Mouse (Mus musculus): ENCODE results near the gene Eif3l. TPM values are rescaled to one million over a fixed set of nuclear protein-coding genes. Genes with fewer than 3 reads are reported as not detected.

Eif3l gene
- total and polyA plus RNA-seq, 3 experiments: 301 to 442 (median 394) TPM

DNA sequence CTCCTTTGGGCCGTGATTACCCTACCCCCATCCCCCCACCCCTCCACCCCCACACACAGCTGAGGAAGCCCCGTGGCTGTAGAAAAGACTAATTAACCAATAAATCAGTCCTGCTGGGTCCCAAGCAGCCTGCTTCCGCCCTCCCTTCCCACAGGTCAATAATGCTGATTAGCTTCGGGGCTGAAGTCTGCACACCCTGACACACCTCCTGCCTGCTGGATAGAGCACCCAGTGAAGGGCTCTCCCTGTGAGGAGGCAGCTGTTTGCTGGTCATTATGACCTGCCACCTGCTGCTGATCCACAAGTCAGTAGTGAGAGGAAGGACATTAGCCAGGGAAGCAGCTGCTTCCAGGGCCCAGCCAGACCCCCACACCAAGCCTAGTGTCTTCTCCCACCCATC is 30.1 kb upstream of the Eif3l start:
- Histone ChIP-seq H3K9ac (ENCODE audit: control insufficient read depth, low read depth, low read length, poor library complexity, severe bottlenecking) (no peak overlapping the region), H3K9me3 (replicated peaks; ENCODE audit: insufficient read depth, low read length) (no peaks in the 10 kb centered on the region), H3K27ac (ENCODE audit: control insufficient read depth, low read depth, low read length) (no peak overlapping the region), H3K36me3 (ENCODE audit: control insufficient read depth in 1 of 2, insufficient read depth in 2 of 2, low read length in 2 of 2) (no peaks in the 10 kb centered on the region), H3K4me3 (ENCODE audit: control insufficient read depth in 1 of 2, insufficient read depth in 1 of 2, low read depth in 2 of 2, low read length in 2 of 2) (no peak overlapping the region), H3K4me1 (ENCODE audit: control insufficient read depth in 1 of 2, insufficient read depth in 2 of 2, low read length in 2 of 2) (peaks cover 0 to 8% of the 10 kb centered on the region in 2 experiments; a peak in 2 of 4 replicates), H3K27me3 (ENCODE audit: control insufficient read depth in 1 of 2, insufficient read depth in 2 of 2, low read length in 2 of 2) (no peaks in the 10 kb centered on the region), H3K79me2 (ENCODE audit: control insufficient read depth, insufficient read depth, low read length, poor library complexity) (no peaks in the 10 kb centered on the region; the same call in 1 of the 2 replicates)
- no peak for DNase-seq (ENCODE audit: low read depth, low spot score)
- no peak for TF ChIP-seq GATA1 (IDR thresholded peaks at IDR 0.05; ENCODE audit: low read depth, low read length)
- TF ChIP-seq ZNF384 (IDR thresholded peaks at IDR 0.05; ENCODE audit: low read depth, low read length): no peak
- TF ChIP-seq EP300 (IDR thresholded peaks at IDR 0.05; ENCODE audit: low read depth in 1 of 2, low read length in 2 of 2): no peak
- TF ChIP-seq USF2 (IDR thresholded peaks at IDR 0.05; ENCODE audit: borderline replicate concordance in 1 of 2, insufficient read depth in 1 of 2, low read depth in 1 of 2, low read length in 2 of 2): no peak
- TF ChIP-seq E2F4 (IDR thresholded peaks at IDR 0.05; ENCODE audit: borderline replicate concordance, low read depth, low read length): no peak
- TF ChIP-seq SIN3A (IDR thresholded peaks at IDR 0.05; ENCODE audit: low read length): no peak
- no peak for TF ChIP-seq POLR2AphosphoS2 (IDR thresholded peaks at IDR 0.05; ENCODE audit: low read length)
- TF ChIP-seq POLR2A (IDR thresholded peaks at IDR 0.05; ENCODE audit: control insufficient read depth in 1 of 2, insufficient read depth in 1 of 2, low read depth in 1 of 2, low read length in 2 of 2, poor library complexity in 1 of 2): no peak
- no peak for TF ChIP-seq CHD2 (IDR thresholded peaks at IDR 0.05; ENCODE audit: low read length)
- TF ChIP-seq UBTF (IDR thresholded peaks at IDR 0.05; ENCODE audit: borderline replicate concordance, insufficient read depth, low read depth, low read length): no peak
- TF ChIP-seq ZC3H11A (IDR thresholded peaks at IDR 0.05; ENCODE audit: low read depth, low read length): no peak
- no peak for TF ChIP-seq RAD21 (IDR thresholded peaks at IDR 0.05; ENCODE audit: low read depth, low read length)
- TF ChIP-seq MAZ (IDR thresholded peaks at IDR 0.05; ENCODE audit: low read depth, low read length): no peak
- no peak for TF ChIP-seq MAX (IDR thresholded peaks at IDR 0.05; ENCODE audit: low read length)
- TF ChIP-seq TAL1 (IDR thresholded peaks at IDR 0.05; ENCODE audit: low read length): no peak
- no peak for TF ChIP-seq TCF12 (IDR thresholded peaks at IDR 0.05; ENCODE audit: low read depth, low read length)
- no peak for TF ChIP-seq MAFK (IDR thresholded peaks at IDR 0.05; ENCODE audit: borderline replicate concordance, low read depth, low read length)
- TF ChIP-seq JUND (IDR thresholded peaks at IDR 0.05; ENCODE audit: low read depth, low read length): no peak

DNA sequence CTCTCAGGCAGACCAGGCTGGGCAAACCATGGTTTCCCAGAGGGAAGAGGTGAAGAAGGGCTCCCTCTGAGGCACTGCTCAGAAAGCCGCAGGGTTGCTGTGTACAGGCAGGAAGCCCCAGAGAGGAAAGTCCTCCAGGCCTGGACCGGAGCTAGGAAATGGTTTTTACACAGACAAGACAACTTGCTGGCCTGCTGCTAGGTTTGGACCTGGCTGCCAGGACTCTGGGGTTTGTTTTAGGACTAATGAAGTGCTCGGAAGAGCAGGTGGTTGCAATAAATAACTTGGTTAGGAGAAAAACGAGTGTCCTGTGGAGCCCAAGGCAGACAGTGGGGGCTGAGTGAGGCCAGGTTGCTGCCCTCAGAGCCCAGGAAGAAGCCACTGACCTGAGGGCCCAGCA is 26.8 kb upstream of the Eif3l start:
- TF ChIP-seq UBTF (IDR thresholded peaks at IDR 0.05; ENCODE audit: borderline replicate concordance, insufficient read depth, low read depth, low read length) (no peak), MAFK (IDR thresholded peaks at IDR 0.05; ENCODE audit: borderline replicate concordance, low read depth, low read length) (no peak), ETS1 (IDR thresholded peaks at IDR 0.05; ENCODE audit: low read depth, low read length) (no peak)
- Histone ChIP-seq H3K4me3 (ENCODE audit: control insufficient read depth in 1 of 2, insufficient read depth in 1 of 2, low read depth in 2 of 2, low read length in 2 of 2) (no peak overlapping the region), H3K27ac (ENCODE audit: control insufficient read depth, low read depth, low read length) (no peak overlapping the region), H3K9ac (ENCODE audit: control insufficient read depth, low read depth, low read length, poor library complexity, severe bottlenecking) (no peak overlapping the region), H3K9me3 (replicated peaks; ENCODE audit: insufficient read depth, low read length) (no peaks in the 10 kb centered on the region), H3K4me1 (ENCODE audit: control insufficient read depth in 1 of 2, insufficient read depth in 2 of 2, low read length in 2 of 2) (no peaks in the 10 kb centered on the region), H3K36me3 (ENCODE audit: control insufficient read depth in 1 of 2, insufficient read depth in 2 of 2, low read length in 2 of 2) (no peaks in the 10 kb centered on the region; a peak in 1 of 4 replicates), H3K79me2 (ENCODE audit: control insufficient read depth, insufficient read depth, low read length, poor library complexity) (no peaks in the 10 kb centered on the region), H3K27me3 (ENCODE audit: control insufficient read depth in 1 of 2, insufficient read depth in 2 of 2, low read length in 2 of 2) (no peaks in the 10 kb centered on the region)
- no peak for DNase-seq (ENCODE audit: low read depth, low spot score)
